Mouse (Mus musculus): ENCODE data around the gene Apol11b. TPM values are rescaled to one million over a fixed set of nuclear protein-coding genes. Genes with fewer than 3 reads are reported as not detected.

The Apol11b gene
- polyA plus RNA-seq, 1 experiment from 2014 or later: 0.08 TPM

GRCm38 (mm10) chr15:77598429-77598828 lies 44.7 kb downstream of the Apol11b start:
- no peak for ATAC-seq (ENCODE audit: low FRiP score, low read depth)
- H3K4me2 ChIP-seq (replicated peaks): no peak overlapping the region
- H3K27me3 ChIP-seq: no peaks in the 10 kb centered on the region
- H3K9ac ChIP-seq: no peak overlapping the region
- no peaks in the 10 kb centered on the region for H3K9me3 ChIP-seq
- H3K4me1 ChIP-seq: no peaks in the 10 kb centered on the region
- no peak overlapping the region for H3K27ac ChIP-seq
- H3K36me3 ChIP-seq: no peaks in the 10 kb centered on the region
- no peak overlapping the region for H3K4me3 ChIP-seq
- WGBS: 56% methylated on average over 3 of the region's 3 CpGs

GRCm38 (mm10) chr15:77595961-77596360 lies 47.1 kb downstream of the Apol11b start, which contains the start of gene Apol10b:
Gene Apol10b (minus strand): TSS chr15:77596125.
- Histone ChIP-seq H3K9ac (no peak within 1 kb of the TSS), H3K27ac (no peak within 1 kb of the TSS)
- ATAC-seq (ENCODE audit: low FRiP score, low read depth): no peak

GRCm38 (mm10) chr15:77593557-77593956 lies 49.5 kb downstream of the Apol11b start:
- H3K4me3 ChIP-seq: no peak overlapping the region
- 71% methylated on average over 1 of the region's 1 CpGs for WGBS
- no peaks in the 10 kb centered on the region for H3K4me1 ChIP-seq
- no peaks in the 10 kb centered on the region for H3K9me3 ChIP-seq
- H3K4me2 ChIP-seq (replicated peaks): no peak overlapping the region
- H3K36me3 ChIP-seq: no peaks in the 10 kb centered on the region
- no peak for ATAC-seq (ENCODE audit: low FRiP score, low read depth)
- no peak overlapping the region for H3K27ac ChIP-seq
- no peak overlapping the region for H3K9ac ChIP-seq
- H3K27me3 ChIP-seq: no peaks in the 10 kb centered on the region

More at GRCm38 (mm10) chr15:77595961-77596360, 47.1 kb downstream of the Apol11b start, which contains the start of gene Apol10b:
- 51% methylated on average over 5 of the region's 5 CpGs for WGBS
- Histone ChIP-seq H3K4me2 (replicated peaks) (no peak within 1 kb of the TSS), H3K4me3 (no peak within 1 kb of the TSS), H3K9me3 (no peaks in the 10 kb centered on the region), H3K4me1 (no peaks in the 10 kb centered on the region), H3K36me3 (no peaks in the 10 kb centered on the region), H3K27me3 (no peaks in the 10 kb centered on the region)

GRCm38 (mm10) chr15:77590881-77591280 lies 52.2 kb downstream of the Apol11b start:
- Histone ChIP-seq H3K9me3 (no peaks in the 10 kb centered on the region), H3K27me3 (no peaks in the 10 kb centered on the region), H3K4me3 (no peak overlapping the region), H3K4me1 (no peaks in the 10 kb centered on the region), H3K27ac (no peak overlapping the region), H3K4me2 (replicated peaks) (no peak overlapping the region), H3K36me3 (no peaks in the 10 kb centered on the region), H3K9ac (no peak overlapping the region)
- ATAC-seq (ENCODE audit: low FRiP score, low read depth): no peak
- WGBS: 79% methylated on average over 2 of the region's 2 CpGs

GRCm38 (mm10) chr15:77588981-77589380 lies 54.1 kb downstream of the Apol11b start:
- Histone ChIP-seq H3K4me1 (no peaks in the 10 kb centered on the region), H3K4me3 (no peak overlapping the region), H3K4me2 (replicated peaks) (no peak overlapping the region), H3K36me3 (no peaks in the 10 kb centered on the region), H3K9ac (no peak overlapping the region), H3K27me3 (no peaks in the 10 kb centered on the region), H3K27ac (no peak overlapping the region), H3K9me3 (peaks cover under 1% of the 10 kb centered on the region; the same call in 1 of the 2 replicates)
- no peak for ATAC-seq (ENCODE audit: low FRiP score, low read depth)

- ATAC-seq (ENCODE audit: low FRiP score, low read depth): no peak
Measured at GRCm38 (mm10) chr15:77587026-77587425, 56.1 kb downstream of the Apol11b start.

More at GRCm38 (mm10) chr15:77587026-77587425, 56.1 kb downstream of the Apol11b start:
- Histone ChIP-seq H3K4me1 (no peaks in the 10 kb centered on the region), H3K27ac (no peak overlapping the region), H3K4me2 (replicated peaks) (no peak overlapping the region), H3K27me3 (no peaks in the 10 kb centered on the region), H3K36me3 (no peaks in the 10 kb centered on the region), H3K9me3 (peaks cover 9% of the 10 kb centered on the region; the same call in 1 of the 2 replicates), H3K9ac (no peak overlapping the region), H3K4me3 (no peak overlapping the region)

Other genes starting within 250 kb of the Apol11b start
- gene Apol7a, start 244.2 kb downstream of the Apol11b start, polyA plus RNA-seq (2015; fragmentation: Nextera tagmentation; extraction: Ambion mirVana): not detected in 2 replicates
- gene Apol9a, start 232.2 kb downstream of the Apol11b start, polyA plus RNA-seq (2015; fragmentation: Nextera tagmentation; extraction: Ambion mirVana): not detected in 2 replicates
- 0.13 TPM in 1 of 2 replicates, not detected in the other for gene Apol7b, start 195.8 kb downstream of the Apol11b start, polyA plus RNA-seq (2015; fragmentation: Nextera tagmentation; extraction: Ambion mirVana)
- gene Apol10a, start 166.2 kb downstream of the Apol11b start, polyA plus RNA-seq (2015; fragmentation: Nextera tagmentation; extraction: Ambion mirVana): not detected in 2 replicates
- not detected in 2 replicates for gene Apol11a, start 135.0 kb downstream of the Apol11b start, polyA plus RNA-seq (2015; fragmentation: Nextera tagmentation; extraction: Ambion mirVana)
- gene Apol7c, start 110.0 kb downstream of the Apol11b start, polyA plus RNA-seq (2015; fragmentation: Nextera tagmentation; extraction: Ambion mirVana): not detected in 2 replicates
- gene 1700025B11Rik, start 81.4 kb downstream of the Apol11b start, polyA plus RNA-seq (2015; fragmentation: Nextera tagmentation; extraction: Ambion mirVana): not detected in 2 replicates
- 0.08 and 0.18 TPM in 2 replicates for gene Apol10b, start 47.2 kb downstream of the Apol11b start, polyA plus RNA-seq (2015; fragmentation: Nextera tagmentation; extraction: Ambion mirVana)
- gene Gm36245, start 44.0 kb downstream of the Apol11b start, polyA plus RNA-seq (2015; fragmentation: Nextera tagmentation; extraction: Ambion mirVana): not detected in 2 replicates
- gene Apol7e, start 55.6 kb upstream of the Apol11b start, polyA plus RNA-seq (2015; fragmentation: Nextera tagmentation; extraction: Ambion mirVana): 0.11 TPM in 1 of 2 replicates, not detected in the other
- not detected in 2 replicates for gene Apol9b, start 85.8 kb upstream of the Apol11b start, polyA plus RNA-seq (2015; fragmentation: Nextera tagmentation; extraction: Ambion mirVana)
- gene Apol8, start 113.7 kb upstream of the Apol11b start, polyA plus RNA-seq (2015; fragmentation: Nextera tagmentation; extraction: Ambion mirVana): 0.18 TPM in 1 of 2 replicates, not detected in the other
- 34.1 and 38.1 TPM in 2 replicates for gene Myh9, start 198.9 kb upstream of the Apol11b start, polyA plus RNA-seq (2015; fragmentation: Nextera tagmentation; extraction: Ambion mirVana)

Data from limb, embryonic 13.5 days (tissue).